10 mouse cellular contexts compared by ENCODE assay signal in genomic region chr9:121819073-121819770, GRCm38 (mm10). TPM values are rescaled to one million over a fixed set of nuclear protein-coding genes. Genes with fewer than 3 reads are reported as not detected.
DNase-seq lines count a peak whose midpoint lies in the region; ATAC-seq and TF ChIP-seq lines count a peak whose summit lies in the region.
"Had no signal": no experiment of that assay in that cellular context is flagged by ENCODE, and none has a peak within 500 bp of the region (broad histone marks: within the 10 kb centered on the region; RNA-seq: fewer than 3 reads in every experiment).

No protein-coding gene starts in this region.

- DNase-seq in forebrain, embryonic 14.5 days (ENCODE audit: low spot score) = no peak
- DNase-seq in forebrain, embryonic 11.5 days (ENCODE audit: low spot score) = no peak
- DNase-seq in liver, adult 2 months (ENCODE audit: extremely low read depth, low read depth, low spot score) = peak; percentile 53
- DNase-seq in skeletal muscle tissue, adult 2 months (ENCODE audit: low read depth, low spot score) = peak; percentile 80
- no peak for DNase-seq in right cerebral cortex, postnatal 14 days
- no peak for DNase-seq in urinary bladder, postnatal 4 days (ENCODE audit: low spot score in 2 of 2)
- DNase-seq: liver, embryonic 13.5 days; retina, postnatal 1 day had no signal

- 0 out of 2 replicates have a peak overlapping the region, but pooled peaks have one; percentile 1 for H3K27ac ChIP-seq in forebrain, embryonic 14.5 days (ENCODE audit: low read depth, low read length)
- H3K27ac ChIP-seq in forebrain, embryonic 11.5 days (ENCODE audit: low read depth, low read length) = no peak overlapping the region
- 0 out of 2 replicates have a peak overlapping the region, but pooled peaks have one; percentile 1 for H3K27ac ChIP-seq in liver, adult 2 months (replicated peaks; ENCODE audit: insufficient read depth, low read depth, low read length)
- no peak overlapping the region for H3K27ac ChIP-seq in liver, embryonic 12.5 days
- H3K27ac ChIP-seq in embryonic facial prominence, embryonic 15.5 days (replicated peaks) = peak overlapping the region; percentile 85
- H3K27ac ChIP-seq: liver, embryonic 13.5 days had no signal

- WGBS in forebrain, embryonic 14.5 days = 76% methylated on average over 9 of the region's 9 CpGs
- 83% methylated on average over 9 of the region's 9 CpGs for WGBS in forebrain, embryonic 11.5 days
- WGBS in liver, adult 2 months = 61% methylated on average over 9 of the region's 9 CpGs
- 69% methylated on average over 9 of the region's 9 CpGs for WGBS in liver, embryonic 12.5 days (ENCODE audit: insufficient replicate concordance)
- 44% methylated on average over 9 of the region's 9 CpGs for WGBS in embryonic facial prominence, embryonic 15.5 days

- no peak for TF ChIP-seq POLR2A in liver, adult 2 months (IDR thresholded peaks at IDR 0.05; ENCODE audit: extremely low read depth, insufficient read depth, low read length)

- H3K4me2 ChIP-seq in forebrain, embryonic 14.5 days (ENCODE audit: low read length) = no peak overlapping the region
- H3K4me2 ChIP-seq in forebrain, embryonic 11.5 days (ENCODE audit: low read depth, low read length, severe bottlenecking) = no peak overlapping the region
- no peak overlapping the region for H3K4me2 ChIP-seq in liver, embryonic 12.5 days
- 0 out of 2 replicates have a peak overlapping the region, but pooled peaks have one; percentile 15 for H3K4me2 ChIP-seq in embryonic facial prominence, embryonic 15.5 days (replicated peaks)
- H3K4me2 ChIP-seq: liver, embryonic 13.5 days had no signal

- H3K9ac ChIP-seq in forebrain, embryonic 14.5 days (ENCODE audit: low read length) = no peak overlapping the region
- no peak overlapping the region for H3K9ac ChIP-seq in forebrain, embryonic 11.5 days (ENCODE audit: low read length)
- H3K9ac ChIP-seq in liver, adult 2 months (ENCODE audit: low read depth, low read length) = no peak overlapping the region
- H3K9ac ChIP-seq in liver, embryonic 12.5 days = no peak overlapping the region
- H3K9ac ChIP-seq in embryonic facial prominence, embryonic 15.5 days = no peak overlapping the region
- H3K9ac ChIP-seq: liver, embryonic 13.5 days had no signal

- peaks cover 10% of the 10 kb centered on the region; the same call in 1 of the 2 replicates for H3K4me1 ChIP-seq in forebrain, embryonic 14.5 days (ENCODE audit: control insufficient read depth, insufficient read depth, low read length)
- no peaks in the 10 kb centered on the region for H3K4me1 ChIP-seq in forebrain, embryonic 11.5 days (replicated peaks; ENCODE audit: control insufficient read depth, insufficient read depth, low read length)
- H3K4me1 ChIP-seq in liver, adult 2 months (ENCODE audit: control insufficient read depth, insufficient read depth, low read length) = no peaks in the 10 kb centered on the region
- no peaks in the 10 kb centered on the region for H3K4me1 ChIP-seq in liver, embryonic 12.5 days
- peaks cover 31% of the 10 kb centered on the region for H3K4me1 ChIP-seq in embryonic facial prominence, embryonic 15.5 days
- H3K4me1 ChIP-seq: liver, embryonic 13.5 days had no signal

- H3K9me3 ChIP-seq in forebrain, embryonic 14.5 days (replicated peaks; ENCODE audit: control insufficient read depth, low read length) = no peaks in the 10 kb centered on the region
- no peaks in the 10 kb centered on the region for H3K9me3 ChIP-seq in forebrain, embryonic 11.5 days (ENCODE audit: control insufficient read depth, low read length)
- no peaks in the 10 kb centered on the region for H3K9me3 ChIP-seq in liver, embryonic 12.5 days (replicated peaks)
- no peaks in the 10 kb centered on the region for H3K9me3 ChIP-seq in embryonic facial prominence, embryonic 15.5 days (replicated peaks)
- H3K9me3 ChIP-seq: liver, embryonic 13.5 days had no signal

- H3K27me3 ChIP-seq in forebrain, embryonic 14.5 days (replicated peaks; ENCODE audit: control insufficient read depth, insufficient read depth, low read length) = no peaks in the 10 kb centered on the region
- no peaks in the 10 kb centered on the region for H3K27me3 ChIP-seq in forebrain, embryonic 11.5 days (ENCODE audit: control insufficient read depth, insufficient read depth, low read length)
- no peaks in the 10 kb centered on the region for H3K27me3 ChIP-seq in liver, adult 2 months (ENCODE audit: control insufficient read depth, insufficient read depth, low read length)
- H3K27me3 ChIP-seq in liver, embryonic 12.5 days (replicated peaks) = no peaks in the 10 kb centered on the region
- no peaks in the 10 kb centered on the region for H3K27me3 ChIP-seq in embryonic facial prominence, embryonic 15.5 days
- H3K27me3 ChIP-seq: liver, embryonic 13.5 days had no signal

- no peak for TF ChIP-seq CTCF in liver, adult 2 months (IDR thresholded peaks at IDR 0.05; ENCODE audit: low read depth, low read length)

- no peak overlapping the region for H3K4me3 ChIP-seq in forebrain, embryonic 14.5 days (ENCODE audit: low read depth, low read length)
- H3K4me3 ChIP-seq in forebrain, embryonic 11.5 days (ENCODE audit: low read depth, low read length) = no peak overlapping the region
- H3K4me3 ChIP-seq in liver, adult 2 months (ENCODE audit: insufficient read depth, low read depth, low read length) = no peak overlapping the region
- H3K4me3 ChIP-seq in liver, embryonic 12.5 days = no peak overlapping the region
- H3K4me3 ChIP-seq in embryonic facial prominence, embryonic 15.5 days (replicated peaks) = no peak overlapping the region
- H3K4me3 ChIP-seq: liver, embryonic 13.5 days had no signal

- H3K79me2 ChIP-seq in liver, adult 2 months (ENCODE audit: control insufficient read depth, insufficient read depth, low read length) = no peaks in the 10 kb centered on the region

- ATAC-seq in forebrain, embryonic 14.5 days = no peak
- ATAC-seq in forebrain, embryonic 11.5 days (replicated peaks; ENCODE audit: low FRiP score) = no peak
- no peak for ATAC-seq in liver, embryonic 12.5 days
- ATAC-seq in embryonic facial prominence, embryonic 15.5 days (ENCODE audit: insufficient number of reproducible peaks, low FRiP score, low TSS enrichment, low read depth) = peak; percentile 70

- no peaks in the 10 kb centered on the region for H3K36me3 ChIP-seq in forebrain, embryonic 14.5 days (ENCODE audit: control insufficient read depth, insufficient read depth, low read length)
- no peaks in the 10 kb centered on the region for H3K36me3 ChIP-seq in forebrain, embryonic 11.5 days (ENCODE audit: control insufficient read depth, insufficient read depth, low read length)
- H3K36me3 ChIP-seq in liver, adult 2 months (ENCODE audit: control insufficient read depth, insufficient read depth, low read length) = no peaks in the 10 kb centered on the region
- no peaks in the 10 kb centered on the region for H3K36me3 ChIP-seq in liver, embryonic 12.5 days
- no peaks in the 10 kb centered on the region for H3K36me3 ChIP-seq in embryonic facial prominence, embryonic 15.5 days
- H3K36me3 ChIP-seq: liver, embryonic 13.5 days had no signal

RNA-seq across cellular contexts. Expression of gene Ccdc13, which starts 20.0 kb away (rescaled TPM):
- polyA plus RNA-seq in forebrain, embryonic 14.5 days (2014; fragmentation: Nextera tagmentation; extraction: Ambion mirVana) = 2.7 and 3.0 TPM in 2 replicates
- 2.6 and 2.7 TPM in 2 replicates for polyA plus RNA-seq in forebrain, embryonic 11.5 days (2014; fragmentation: Nextera tagmentation; extraction: Ambion mirVana)
- not detected in 2 replicates for total RNA-seq in liver, adult 2 months (2014; rRNA removed)
- not detected in 2 replicates for polyA plus RNA-seq in liver, adult 2 months (2012; rRNA removed)
- polyA plus RNA-seq in liver, embryonic 12.5 days (2016; fragmentation: Nextera tagmentation; extraction: Ambion mirVana) = not detected in 2 replicates
- 2.4 and 3.1 TPM in 2 replicates for polyA plus RNA-seq in embryonic facial prominence, embryonic 15.5 days (2015; fragmentation: Nextera tagmentation; extraction: Ambion mirVana)
- polyA plus RNA-seq: liver, embryonic 13.5 days had no signal

RNA-seq across cellular contexts. Expression of gene Hhatl, which starts 26.9 kb away (rescaled TPM):
- polyA plus RNA-seq in forebrain, embryonic 14.5 days (2014; fragmentation: Nextera tagmentation; extraction: Ambion mirVana) = not detected in 2 replicates
- polyA plus RNA-seq in forebrain, embryonic 11.5 days (2014; fragmentation: Nextera tagmentation; extraction: Ambion mirVana) = 0.11 TPM in 1 of 2 replicates, not detected in the other
- total RNA-seq in liver, adult 2 months (2014; rRNA removed) = 0.07 TPM in 1 of 2 replicates, not detected in the other
- not detected in 2 replicates for polyA plus RNA-seq in liver, adult 2 months (2012; rRNA removed)
- polyA plus RNA-seq in liver, embryonic 12.5 days (2016; fragmentation: Nextera tagmentation; extraction: Ambion mirVana) = not detected in 2 replicates
- polyA plus RNA-seq in embryonic facial prominence, embryonic 15.5 days (2015; fragmentation: Nextera tagmentation; extraction: Ambion mirVana) = 1.2 and 2.5 TPM in 2 replicates

RNA-seq across cellular contexts. Expression of gene Higd1a, which starts 38.9 kb away (rescaled TPM):
- polyA plus RNA-seq in forebrain, embryonic 14.5 days (2014; fragmentation: Nextera tagmentation; extraction: Ambion mirVana) = 114 and 151 TPM in 2 replicates
- polyA plus RNA-seq in forebrain, embryonic 11.5 days (2014; fragmentation: Nextera tagmentation; extraction: Ambion mirVana) = 170 and 184 TPM in 2 replicates
- 45.6 and 65.6 TPM in 2 replicates for total RNA-seq in liver, adult 2 months (2014; rRNA removed)
- 14.7 and 20.2 TPM in 2 replicates for polyA plus RNA-seq in liver, adult 2 months (2012; rRNA removed)
- polyA plus RNA-seq in liver, embryonic 12.5 days (2016; fragmentation: Nextera tagmentation; extraction: Ambion mirVana) = 135 and 145 TPM in 2 replicates
- 212 and 224 TPM in 2 replicates for polyA plus RNA-seq in embryonic facial prominence, embryonic 15.5 days (2015; fragmentation: Nextera tagmentation; extraction: Ambion mirVana)

RNA-seq across cellular contexts. Expression of gene Klhl40, which starts 41.8 kb away (rescaled TPM):
- 0.49 and 0.60 TPM in 2 replicates for polyA plus RNA-seq in forebrain, embryonic 14.5 days (2014; fragmentation: Nextera tagmentation; extraction: Ambion mirVana)
- polyA plus RNA-seq in forebrain, embryonic 11.5 days (2014; fragmentation: Nextera tagmentation; extraction: Ambion mirVana) = 0.08 and 0.11 TPM in 2 replicates
- total RNA-seq in liver, adult 2 months (2014; rRNA removed) = 0.18 TPM in 1 of 2 replicates, not detected in the other
- polyA plus RNA-seq in liver, adult 2 months (2012; rRNA removed) = not detected in 2 replicates
- 0.06 and 0.26 TPM in 2 replicates for polyA plus RNA-seq in liver, embryonic 12.5 days (2016; fragmentation: Nextera tagmentation; extraction: Ambion mirVana)
- polyA plus RNA-seq in embryonic facial prominence, embryonic 15.5 days (2015; fragmentation: Nextera tagmentation; extraction: Ambion mirVana) = 16.7 and 23.2 TPM in 2 replicates

Comparison
In these comparisons a context has a peak if more than half of its experiments do, and no peak if none do; other contexts are left out.
1. H3K27ac ChIP-seq: peak in forebrain, embryonic 14.5 days (single experiment), liver, adult 2 months (single experiment) and embryonic facial prominence, embryonic 15.5 days (single experiment); none in forebrain, embryonic 11.5 days (single experiment) and liver, embryonic 12.5 days (single experiment).
2. DNase-seq: peak in liver, adult 2 months (single experiment) and skeletal muscle tissue, adult 2 months (single experiment); none in forebrain, embryonic 14.5 days (single experiment), forebrain, embryonic 11.5 days (single experiment), right cerebral cortex, postnatal 14 days (single experiment) and urinary bladder, postnatal 4 days (0 of 2).